Mouse (Mus musculus) T-helper 17 cell (primary cell): ENCODE data around the gene Fam19a2.

Experiments used
- in situ Hi-C, 2 experiments: fragments of 300-600 bp; cut with MboI, MseI; formaldehyde crosslinking; loops; 1 replicate in 1 of 2; 2 replicates in 1 of 2; pipeline ENCODE4 v1.15.1; 2025; ENCODE audit warnings: high pct_unique_total_duplicates in 2 of 2

The Fam19a2 gene

DNA sequence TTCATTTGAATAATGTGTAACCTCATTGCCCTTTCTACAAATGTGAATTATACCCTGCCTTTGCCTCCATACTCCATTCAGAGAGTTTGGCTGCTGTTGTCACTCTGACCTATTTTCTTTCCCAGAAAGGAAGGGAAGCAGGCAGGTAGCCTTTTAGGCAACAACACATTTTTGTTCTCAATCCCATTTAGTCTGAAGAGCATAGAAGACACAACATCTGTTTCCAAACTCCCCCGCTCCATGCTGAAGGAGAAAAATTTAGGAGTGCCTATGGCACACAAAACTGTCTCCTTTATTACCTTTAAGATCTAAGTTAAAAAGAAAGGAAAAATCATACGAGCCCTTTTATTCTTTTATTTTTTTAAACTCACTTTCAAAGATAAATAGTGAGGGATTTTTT lies 446.9 kb downstream of the Fam19a2 start:
- in situ Hi-C loops, result no loop called here

DNA sequence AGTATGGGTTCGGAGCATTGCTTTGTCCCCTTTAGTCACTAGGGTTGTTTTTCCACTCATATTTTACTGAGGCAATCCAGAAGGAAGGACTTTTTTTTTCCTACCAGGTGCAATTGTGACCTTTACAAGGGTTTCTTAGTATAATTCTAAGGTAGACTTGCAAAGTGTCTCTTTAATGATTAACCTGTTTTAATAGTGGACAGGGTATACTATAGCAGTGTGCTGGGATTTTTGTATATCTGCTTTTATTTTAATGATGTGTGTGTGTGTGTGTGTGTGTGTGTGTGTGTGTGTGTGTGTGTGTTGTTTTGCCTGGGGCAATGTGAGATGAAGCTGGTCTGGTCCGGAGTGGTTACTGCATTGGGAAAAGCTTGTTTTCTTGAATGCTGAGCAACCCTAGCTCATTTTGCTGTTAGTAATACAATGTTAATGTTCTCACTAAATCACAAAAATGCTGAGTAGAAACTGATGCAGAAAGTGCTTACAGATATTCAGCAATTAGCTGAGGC lies 458.2 kb downstream of the Fam19a2 start:
- in situ Hi-C loops, result no loop called here

DNA sequence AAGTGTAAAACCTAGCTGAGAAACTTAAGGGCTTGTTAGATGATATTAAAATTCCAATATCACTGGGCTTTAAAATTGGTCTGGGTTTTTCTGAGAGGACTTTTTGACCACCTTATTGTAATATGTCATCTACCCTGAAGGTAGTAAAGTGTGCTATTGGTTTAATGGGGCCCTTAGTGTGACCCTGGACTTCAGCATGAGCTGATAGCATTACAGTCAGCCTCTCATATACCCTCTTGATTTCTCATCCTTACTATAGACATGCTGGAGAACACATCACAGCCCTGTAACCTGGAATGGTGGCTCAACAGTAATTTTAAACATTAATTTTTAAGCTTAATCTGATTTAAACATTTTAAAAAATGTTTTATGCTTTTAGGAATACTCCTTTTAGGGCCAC lies 459.8 kb downstream of the Fam19a2 start:
- in situ Hi-C loops, result no loop called here

DNA sequence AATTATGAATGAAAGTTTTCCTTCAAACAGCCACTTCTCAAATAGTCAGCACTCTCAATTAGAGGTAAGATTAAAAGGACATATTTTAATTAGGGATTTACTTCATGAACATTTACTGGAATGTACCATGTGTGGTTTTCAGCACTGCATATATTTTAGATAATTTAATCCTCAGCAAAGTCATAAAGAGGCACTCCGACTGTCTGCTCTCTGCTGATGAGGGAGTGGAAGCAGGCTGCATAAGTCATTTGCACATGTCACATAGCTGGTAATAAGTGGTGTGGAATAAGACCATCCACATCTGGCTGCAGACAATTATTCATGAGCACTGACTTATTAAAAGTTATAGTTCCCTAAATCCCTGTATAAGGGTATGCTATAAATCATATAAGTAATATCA lies 484.5 kb downstream of the Fam19a2 start:
- in situ Hi-C loops, result no loop called here

DNA sequence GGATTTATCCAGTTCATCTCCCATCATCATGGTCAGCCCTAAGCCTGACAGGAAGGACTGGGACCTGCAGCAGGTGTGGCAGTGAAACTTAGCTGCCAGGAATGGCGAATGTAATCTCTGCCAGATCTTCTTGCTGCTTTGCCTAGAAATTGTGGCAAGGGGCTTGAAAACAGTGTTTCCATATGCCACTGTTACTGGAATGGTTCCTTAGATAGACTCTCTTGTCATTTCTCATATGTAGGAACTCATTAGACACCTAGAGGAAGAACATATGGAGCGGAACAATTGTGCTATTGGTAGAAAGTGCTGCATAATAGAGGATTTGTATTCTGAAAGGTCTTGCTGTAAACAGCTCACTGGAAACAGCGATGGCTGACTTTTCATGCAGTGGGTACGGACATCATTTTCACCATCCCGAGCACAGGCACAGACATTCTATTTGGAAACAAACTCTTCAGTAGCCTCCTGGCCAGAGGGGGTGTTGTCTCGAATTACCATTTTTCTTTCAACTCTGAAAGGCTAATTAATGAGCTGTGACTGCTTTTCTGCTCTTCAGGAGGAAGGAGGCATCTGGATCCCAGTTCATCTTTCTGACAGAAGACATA lies 488.0 kb downstream of the Fam19a2 start:
- in situ Hi-C loops, result no loop called here

DNA sequence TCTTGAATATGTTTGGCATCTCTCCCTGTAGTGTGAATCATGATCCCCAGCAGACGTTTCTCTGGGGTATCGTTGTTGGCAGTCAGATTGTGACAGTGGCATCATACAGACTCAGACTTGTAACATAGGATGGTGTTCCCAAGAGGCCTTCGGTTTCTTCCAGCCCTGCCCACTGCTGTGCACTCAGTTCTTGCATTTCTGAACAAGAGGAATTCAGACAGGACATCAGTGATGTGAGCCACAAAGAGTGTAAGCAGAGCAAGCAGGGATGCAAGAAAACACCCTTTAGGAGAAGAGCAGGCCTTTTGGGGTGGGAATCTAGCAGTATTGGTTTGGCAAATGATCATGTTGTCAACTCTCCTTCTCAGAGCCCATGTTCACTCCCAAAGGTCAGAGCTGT lies 489.0 kb downstream of the Fam19a2 start:
- in situ Hi-C loops, result no loop called here

DNA sequence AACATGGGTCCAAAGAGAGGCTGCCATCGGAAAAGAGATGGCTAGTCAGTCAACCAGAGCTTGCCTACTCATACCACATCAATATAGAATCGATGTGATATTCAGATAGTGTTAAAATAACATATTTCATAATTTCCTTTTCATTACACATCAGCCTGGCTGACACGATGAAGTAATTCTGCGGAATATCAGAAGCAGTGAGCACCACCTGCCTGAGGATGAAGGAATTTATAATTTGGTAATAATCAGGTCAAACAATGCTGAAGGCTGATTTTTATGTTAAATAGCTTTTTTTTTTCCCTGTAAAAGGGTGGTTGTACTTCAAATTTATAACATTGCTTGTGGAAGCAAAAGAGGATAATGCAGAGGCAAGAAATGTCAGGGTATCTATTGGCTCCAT lies 490.2 kb downstream of the Fam19a2 start:
- in situ Hi-C loops, result no loop called here

DNA sequence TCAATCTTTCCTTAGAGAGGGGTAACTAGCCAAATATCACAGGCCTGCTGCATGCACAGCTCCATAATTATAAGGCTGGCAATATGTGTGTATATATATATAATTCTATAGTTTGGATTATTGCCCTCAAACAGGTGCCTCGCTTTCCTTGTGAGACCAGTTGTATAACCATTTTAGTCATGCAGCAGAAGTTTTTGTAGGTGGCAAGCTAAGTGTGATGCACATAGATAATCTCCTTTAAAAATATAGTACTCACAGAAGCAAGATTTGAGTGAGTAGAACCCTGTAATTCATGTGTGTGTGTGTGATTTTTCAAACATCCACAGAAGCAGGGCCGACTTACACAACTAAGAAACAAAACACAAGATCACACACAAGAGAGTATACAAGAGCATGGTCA lies 525.6 kb downstream of the Fam19a2 start:
- in situ Hi-C loops, result no loop called here
